Mouse (Mus musculus): ENCODE results near the gene Phtf2. TPM values are rescaled to one million over a fixed set of nuclear protein-coding genes. Genes with fewer than 3 reads are reported as not detected.
A peak's percentile ranks its signal among the peaks of the same experiment; 100 is the strongest.
"Not testable (repeated sequence)": the region's sequence is repeated elsewhere in the genome, so short reads cannot be mapped to it uniquely, and the experiment has no call there.

Gene Phtf2
- polyA plus RNA-seq, 1 experiment from 2014 or later, result 27.7 TPM

GRCm38 (mm10) chr5:20791793-20792554 is 90.0 kb downstream of the Phtf2 start:
- no peak overlapping the region for H3K4me3 ChIP-seq
- 0 out of 2 replicates have a peak, but pooled peaks cover 10% of the 10 kb centered on the region for H3K4me1 ChIP-seq
- 58% methylated on average over 10 of the region's 10 CpGs for WGBS
- peak; percentile 86 for DNase-seq (ENCODE audit: low spot score)
- peaks cover 31% of the 10 kb centered on the region for H3K36me3 ChIP-seq
- no peaks in the 10 kb centered on the region for H3K9me3 ChIP-seq
- H3K27me3 ChIP-seq (ENCODE audit: insufficient read depth, poor library complexity, severe bottlenecking), result no peaks in the 10 kb centered on the region
- H3K27ac ChIP-seq, result peak overlapping the region; percentile 69

GRCm38 (mm10) chr5:20786471-20786870 is 95.5 kb downstream of the Phtf2 start:
- not testable (repeated sequence) for H3K27me3 ChIP-seq (ENCODE audit: insufficient read depth, poor library complexity, severe bottlenecking); H3K4me3 ChIP-seq; DNase-seq (ENCODE audit: low spot score); H3K9me3 ChIP-seq; H3K4me1 ChIP-seq; H3K27ac ChIP-seq
- WGBS, result 86% methylated on average over 3 of the region's 5 CpGs
- peaks cover 13% of the 10 kb centered on the region; the same call in 1 of the 2 replicates for H3K36me3 ChIP-seq

- Histone ChIP-seq H3K27ac (no peak overlapping the region), H3K4me3 (no peak overlapping the region), H3K27me3 (ENCODE audit: insufficient read depth, poor library complexity, severe bottlenecking) (no peaks in the 10 kb centered on the region), H3K4me1 (peaks cover 11% of the 10 kb centered on the region), H3K36me3 (peaks cover 6% of the 10 kb centered on the region; the same call in 1 of the 2 replicates), H3K9me3 (no peaks in the 10 kb centered on the region)
- DNase-seq (ENCODE audit: low spot score), result no peak
- 76% methylated on average over 1 of the region's 1 CpGs for WGBS
These were observed 100.8 kb downstream of the Phtf2 start for GRCm38 (mm10) chr5:20781116-20781515.

GRCm38 (mm10) chr5:20779191-20779590 is 102.7 kb downstream of the Phtf2 start:
- Histone ChIP-seq H3K27me3 (ENCODE audit: insufficient read depth, poor library complexity, severe bottlenecking) (no peaks in the 10 kb centered on the region), H3K36me3 (peaks cover 6% of the 10 kb centered on the region; the same call in 1 of the 2 replicates), H3K27ac (no peak overlapping the region), H3K4me1 (peaks cover 11% of the 10 kb centered on the region), H3K9me3 (no peaks in the 10 kb centered on the region), H3K4me3 (no peak overlapping the region)
- 60% methylated on average over 2 of the region's 2 CpGs for WGBS
- DNase-seq (ENCODE audit: low spot score), result no peak

GRCm38 (mm10) chr5:20778274-20778984 is 103.5 kb downstream of the Phtf2 start:
- WGBS, result 54% methylated on average over 8 of the region's 8 CpGs
- peak; percentile 77 for DNase-seq (ENCODE audit: low spot score)
- no peaks in the 10 kb centered on the region for H3K9me3 ChIP-seq
- no peak overlapping the region for H3K27ac ChIP-seq
- no peaks in the 10 kb centered on the region for H3K27me3 ChIP-seq (ENCODE audit: insufficient read depth, poor library complexity, severe bottlenecking)
- peaks cover 11% of the 10 kb centered on the region for H3K4me1 ChIP-seq
- H3K4me3 ChIP-seq, result no peak overlapping the region
- peaks cover 6% of the 10 kb centered on the region; the same call in 1 of the 2 replicates for H3K36me3 ChIP-seq

- DNase-seq (ENCODE audit: low spot score), result no peak
These were observed 108.6 kb downstream of the Phtf2 start for GRCm38 (mm10) chr5:20773341-20773740.

GRCm38 (mm10) chr5:20765365-20765920 is 116.5 kb downstream of the Phtf2 start:
- no peaks in the 10 kb centered on the region for H3K4me1 ChIP-seq
- peaks cover 19% of the 10 kb centered on the region; the same call in 1 of the 2 replicates for H3K36me3 ChIP-seq
- no peaks in the 10 kb centered on the region for H3K27me3 ChIP-seq (ENCODE audit: insufficient read depth, poor library complexity, severe bottlenecking)
- WGBS, result 90% methylated on average over 7 of the region's 7 CpGs
- H3K4me3 ChIP-seq, result no peak overlapping the region
- no peaks in the 10 kb centered on the region for H3K9me3 ChIP-seq
- DNase-seq (ENCODE audit: low spot score), result no peak
- H3K27ac ChIP-seq, result no peak overlapping the region

More at GRCm38 (mm10) chr5:20773341-20773740, 108.6 kb downstream of the Phtf2 start:
- Histone ChIP-seq H3K27ac (no peak overlapping the region), H3K4me1 (0 out of 2 replicates have a peak, but pooled peaks cover 2% of the 10 kb centered on the region), H3K27me3 (ENCODE audit: insufficient read depth, poor library complexity, severe bottlenecking) (no peaks in the 10 kb centered on the region), H3K4me3 (no peak overlapping the region), H3K36me3 (peaks cover 25% of the 10 kb centered on the region), H3K9me3 (no peaks in the 10 kb centered on the region)
- WGBS, result 55% methylated on average over 3 of the region's 3 CpGs

GRCm38 (mm10) chr5:20762441-20762840 is 119.5 kb downstream of the Phtf2 start:
- peaks cover 14% of the 10 kb centered on the region; the same call in 1 of the 2 replicates for H3K36me3 ChIP-seq
- H3K27ac ChIP-seq; DNase-seq (ENCODE audit: low spot score); H3K9me3 ChIP-seq; H3K4me1 ChIP-seq; H3K27me3 ChIP-seq (ENCODE audit: insufficient read depth, poor library complexity, severe bottlenecking); H3K4me3 ChIP-seq: not testable (repeated sequence)
- WGBS, result 83% methylated on average over 3 of the region's 3 CpGs

GRCm38 (mm10) chr5:20760368-20761162 is 121.4 kb downstream of the Phtf2 start:
- Histone ChIP-seq H3K27ac (no peak overlapping the region), H3K27me3 (ENCODE audit: insufficient read depth, poor library complexity, severe bottlenecking) (no peaks in the 10 kb centered on the region), H3K36me3 (peaks cover 12% of the 10 kb centered on the region; the same call in 1 of the 2 replicates), H3K4me3 (no peak overlapping the region), H3K9me3 (no peaks in the 10 kb centered on the region), H3K4me1 (no peaks in the 10 kb centered on the region; the same call in 1 of the 2 replicates)
- DNase-seq (ENCODE audit: low spot score), result peak; percentile 63
- 83% methylated on average over 12 of the region's 12 CpGs for WGBS

- Histone ChIP-seq H3K27ac (no peak overlapping the region), H3K36me3 (peaks cover 8% of the 10 kb centered on the region; the same call in 1 of the 2 replicates), H3K4me3 (no peak overlapping the region), H3K4me1 (no peaks in the 10 kb centered on the region; the same call in 1 of the 2 replicates), H3K9me3 (no peaks in the 10 kb centered on the region), H3K27me3 (ENCODE audit: insufficient read depth, poor library complexity, severe bottlenecking) (no peaks in the 10 kb centered on the region)
- WGBS, result 26% methylated on average over 5 of the region's 5 CpGs
- DNase-seq (ENCODE audit: low spot score), result no peak
These were observed 122.2 kb downstream of the Phtf2 start for GRCm38 (mm10) chr5:20759771-20760170.

GRCm38 (mm10) chr5:20753963-20754362 is 128.0 kb downstream of the Phtf2 start:
- DNase-seq (ENCODE audit: low spot score), result no peak
- no peak overlapping the region for H3K4me3 ChIP-seq
- H3K27ac ChIP-seq, result no peak overlapping the region
- H3K9me3 ChIP-seq, result no peaks in the 10 kb centered on the region
- 78% methylated on average over 5 of the region's 5 CpGs for WGBS
- 0 out of 2 replicates have a peak, but pooled peaks cover 3% of the 10 kb centered on the region for H3K36me3 ChIP-seq
- H3K27me3 ChIP-seq (ENCODE audit: insufficient read depth, poor library complexity, severe bottlenecking), result no peaks in the 10 kb centered on the region
- H3K4me1 ChIP-seq, result no peaks in the 10 kb centered on the region

- Histone ChIP-seq H3K27ac (no peak overlapping the region), H3K9me3 (no peaks in the 10 kb centered on the region), H3K4me1 (no peaks in the 10 kb centered on the region), H3K27me3 (ENCODE audit: insufficient read depth, poor library complexity, severe bottlenecking) (no peaks in the 10 kb centered on the region), H3K36me3 (0 out of 2 replicates have a peak, but pooled peaks cover 3% of the 10 kb centered on the region), H3K4me3 (no peak overlapping the region)
- 66% methylated on average over 2 of the region's 2 CpGs for WGBS
- DNase-seq (ENCODE audit: low spot score), result peak; percentile 58
These were observed 128.8 kb downstream of the Phtf2 start for GRCm38 (mm10) chr5:20753096-20753495.

Data from heart, embryonic 10.5 days (tissue).